Mouse (Mus musculus) stomach, adult 2 months (tissue): ENCODE measurements around the gene Lbx2. TPM values are rescaled to one million over a fixed set of nuclear protein-coding genes. Genes with fewer than 3 reads are reported as not detected.

Experiments
- polyA plus RNA-seq: library from polyadenylated mRNA; depleted of rRNA; stranded (reverse); fragments of >200 nt; gene quantifications from 2 replicates; pipeline ENCODE4 v1.2.3, GENCODE M21; 2012; rRNA removed

The Lbx2 gene
- polyA plus RNA-seq: 0.76 and 0.81 TPM in 2 replicates

DNA sequence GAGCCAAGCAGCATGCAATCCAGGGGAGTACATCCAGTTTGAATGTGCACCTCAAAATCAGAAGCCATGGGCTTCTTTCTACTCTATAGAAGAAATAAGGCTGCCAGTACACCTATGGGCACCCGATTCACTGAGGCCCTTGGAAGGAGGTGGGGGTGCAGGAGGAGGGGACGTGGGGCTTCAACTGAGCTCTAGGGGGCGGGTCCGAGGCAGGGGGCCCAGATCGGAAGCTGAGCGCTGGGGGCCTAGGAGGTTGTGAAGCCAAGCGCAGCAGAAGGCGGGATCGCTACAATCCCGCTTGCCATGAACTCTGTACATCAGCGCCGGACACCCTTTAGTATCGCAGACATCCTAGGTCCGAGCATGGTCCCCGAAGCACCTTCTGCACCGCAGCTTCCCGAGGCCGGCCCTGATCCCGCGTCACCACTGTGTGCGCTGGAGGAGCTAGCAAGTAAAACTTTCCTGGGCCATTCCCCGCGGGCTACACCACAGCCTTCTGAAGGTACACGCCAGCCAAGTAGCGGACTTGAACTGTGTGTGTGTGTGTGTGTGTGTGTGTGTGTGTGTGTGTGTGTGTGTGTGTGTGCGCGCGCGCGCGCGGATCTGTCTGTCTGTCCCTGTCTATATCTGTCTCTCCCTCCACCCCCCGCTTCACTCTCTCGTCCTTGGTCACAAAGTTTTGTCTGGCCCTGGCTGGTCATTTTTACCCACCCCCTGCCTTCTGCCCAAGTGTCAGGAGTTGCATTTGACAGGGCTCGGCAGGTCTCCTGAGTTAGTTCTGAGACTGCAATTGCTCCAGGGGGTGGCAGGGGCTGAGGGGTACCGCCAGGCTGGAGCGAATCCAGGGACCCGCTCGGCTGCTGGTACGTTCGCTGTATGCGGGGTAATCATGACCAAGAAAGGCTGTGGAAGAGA lies at the start of gene Lbx2:
TSS of gene Lbx2 (plus strand) at position 247 of the 915 bp plus-strand sequence.

DNA sequence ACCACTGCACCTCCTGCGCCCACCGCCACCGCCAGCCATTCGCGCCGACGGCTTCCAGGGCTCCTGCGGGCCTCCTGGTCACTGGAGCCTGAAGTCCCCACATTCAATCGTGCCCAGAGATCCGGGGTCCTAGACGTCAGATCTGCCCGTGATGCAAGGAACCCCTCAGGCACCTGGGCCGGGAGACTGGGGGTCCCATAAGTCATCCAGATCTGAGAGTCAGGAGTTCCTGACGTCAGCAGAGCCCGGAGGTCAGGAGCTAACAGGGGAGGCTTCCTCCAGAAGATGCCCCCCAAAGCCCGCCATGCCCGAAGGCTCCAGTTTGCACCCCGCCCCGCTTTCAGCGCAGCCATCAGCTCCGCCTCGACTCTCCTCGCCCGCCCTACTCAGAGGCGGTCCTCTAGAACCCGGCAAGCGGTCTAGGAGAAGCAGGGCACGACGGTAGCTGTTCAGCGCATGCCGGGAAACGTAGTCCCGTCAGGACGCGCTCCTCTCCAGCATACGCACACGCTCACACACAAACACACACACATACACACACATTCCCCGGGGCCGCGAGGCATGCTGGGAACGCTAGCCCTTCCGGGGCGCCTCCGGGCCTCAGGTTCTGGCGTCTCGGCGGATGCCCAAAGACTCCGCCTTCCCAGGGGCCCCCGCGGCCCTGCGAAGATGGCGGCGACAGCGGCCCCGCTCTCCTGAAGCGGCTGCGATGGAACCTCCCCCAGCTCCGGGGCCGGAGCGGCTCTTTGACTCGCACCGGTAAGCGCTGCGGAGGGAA lies 31.9 kb upstream of the Lbx2 start, which contains the start of gene Aup1:
TSS of gene Aup1 (plus strand) at position 448 of the 778 bp plus-strand sequence.

DNA sequence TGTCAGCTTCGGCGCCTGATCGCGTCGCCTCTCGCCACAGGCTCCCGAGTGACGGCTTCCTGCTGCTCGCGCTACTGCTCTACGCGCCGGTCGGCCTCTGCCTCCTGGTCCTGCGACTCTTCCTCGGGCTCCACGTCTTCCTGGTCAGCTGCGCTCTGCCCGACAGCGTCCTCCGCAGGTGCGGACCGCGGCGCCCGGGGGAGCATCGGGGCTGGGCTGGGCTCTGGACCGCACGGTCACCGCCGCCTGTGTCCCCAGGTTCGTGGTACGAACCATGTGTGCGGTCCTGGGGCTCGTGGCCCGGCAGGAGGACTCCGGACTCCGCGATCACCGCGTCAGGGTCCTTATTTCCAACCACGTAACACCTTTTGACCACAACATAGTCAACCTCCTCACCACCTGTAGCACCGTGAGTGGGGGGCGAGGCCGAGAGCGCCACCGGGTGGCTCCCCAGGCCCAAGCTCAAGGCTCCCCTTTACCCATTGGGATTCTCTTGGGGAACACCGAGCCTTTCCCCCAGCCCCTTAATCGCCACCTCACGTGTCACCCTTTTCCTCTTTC lies 31.2 kb upstream of the Lbx2 start, which contains the start of gene Htra2:
TSS of gene Htra2 (minus strand) at position 403 of the 561 bp plus-strand sequence.

GRCm38 (mm10) chr6:83057790-83058189 lies 28.4 kb upstream of the Lbx2 start, which contains the start of gene Dqx1:
Gene Dqx1, plus strand, starts transcription at chr6:83057844.

DNA sequence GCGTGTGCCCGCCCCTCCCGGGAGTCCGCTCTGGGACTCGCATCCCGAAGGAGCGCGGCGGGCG lies 16.1 kb upstream of the Lbx2 start, which contains the start of gene Tlx2:
TSS of gene Tlx2 (minus strand) at position 47 of the 64 bp plus-strand sequence.

GRCm38 (mm10) chr6:83077630-83078323 lies 8.4 kb upstream of the Lbx2 start, which contains the start of gene Pcgf1:
Gene Pcgf1, plus strand, starts transcription at chr6:83077869.

GRCm38 (mm10) chr6:83101316-83101687 lies 15.1 kb downstream of the Lbx2 start, which contains the start of the genes Ccdc142 and Gm42688:
Gene Ccdc142, plus strand, starts transcription at chr6:83101601.
Gene Gm42688, plus strand, starts transcription at chr6:83101617.

GRCm38 (mm10) chr6:83108762-83109668 lies 22.8 kb downstream of the Lbx2 start, which contains the start of gene Mrpl53:
Gene Mrpl53, plus strand, starts transcription at chr6:83109040.

GRCm38 (mm10) chr6:83115011-83115671 lies 29.0 kb downstream of the Lbx2 start, which contains the start of gene Mogs:
Gene Mogs, plus strand, starts transcription at chr6:83115496.

DNA sequence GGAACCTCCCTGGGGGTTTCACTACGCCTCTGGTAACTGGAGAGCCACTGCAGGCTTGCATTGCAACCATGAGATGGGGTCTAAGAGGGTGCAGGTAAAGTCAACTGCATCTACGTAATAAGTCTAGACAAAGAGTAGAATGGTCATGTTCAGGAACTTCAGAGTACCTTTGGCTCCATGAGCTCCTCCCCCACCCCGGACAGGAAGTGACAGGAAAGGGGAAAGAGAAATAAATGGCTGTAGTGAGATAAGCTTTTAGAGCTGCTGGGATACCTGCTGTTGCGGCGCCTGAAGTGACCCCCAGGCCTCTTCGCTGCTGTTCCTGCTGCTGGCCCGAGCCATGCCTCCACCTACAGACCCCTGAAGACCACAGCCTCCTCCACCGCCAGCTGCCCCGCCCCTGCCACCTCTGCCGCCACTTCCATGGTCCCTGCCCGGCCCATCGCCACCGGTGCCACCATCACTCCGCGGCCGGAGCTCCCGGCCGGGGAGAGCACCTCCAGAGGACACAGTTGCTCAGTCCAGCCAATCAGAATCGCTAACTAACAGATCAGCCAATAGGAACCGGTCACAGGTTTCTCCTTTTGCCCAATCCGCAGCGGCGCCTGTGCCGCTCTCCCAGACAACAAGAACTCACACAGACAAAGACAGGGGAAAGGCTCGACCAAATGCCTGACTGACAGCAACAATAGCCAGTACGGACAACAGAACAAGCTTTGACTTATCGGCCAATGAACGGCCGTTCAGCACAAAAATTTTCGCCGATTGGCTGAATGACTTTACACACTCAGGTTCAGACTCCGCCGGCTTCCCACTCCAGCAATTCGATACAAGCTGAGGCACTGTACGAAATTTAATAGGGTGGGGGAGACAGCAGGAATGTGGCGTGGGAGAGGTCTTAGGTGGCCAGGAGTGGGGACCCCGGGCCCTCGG lies 35.0 kb downstream of the Lbx2 start, which contains the start of gene Wbp1:
TSS of gene Wbp1 (minus strand) at position 630 of the 933 bp plus-strand sequence.

DNA sequence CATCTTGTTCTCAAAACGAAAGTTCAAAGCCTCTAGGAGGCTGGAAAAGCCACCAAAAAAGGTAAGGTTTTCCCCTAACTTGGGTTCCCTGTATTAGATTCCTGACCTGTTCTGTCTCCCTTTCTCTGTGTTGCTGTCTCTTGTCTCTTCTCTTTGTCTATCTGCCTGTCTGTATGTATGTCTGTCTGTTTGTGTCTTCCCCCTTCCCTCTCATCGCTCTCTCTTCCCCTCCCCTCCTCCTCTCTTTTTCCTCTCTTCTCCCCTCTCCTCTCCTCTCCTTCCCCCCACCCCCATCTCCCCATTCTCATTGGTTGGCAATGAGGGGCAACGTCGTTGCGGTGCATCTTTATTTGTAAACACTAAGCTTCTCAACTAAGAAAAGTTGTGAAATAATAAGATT lies 39.2 kb downstream of the Lbx2 start, which contains the start of gene Ino80b:
TSS of gene Ino80b (minus strand) at position 101 of the 400 bp plus-strand sequence.

DNA sequence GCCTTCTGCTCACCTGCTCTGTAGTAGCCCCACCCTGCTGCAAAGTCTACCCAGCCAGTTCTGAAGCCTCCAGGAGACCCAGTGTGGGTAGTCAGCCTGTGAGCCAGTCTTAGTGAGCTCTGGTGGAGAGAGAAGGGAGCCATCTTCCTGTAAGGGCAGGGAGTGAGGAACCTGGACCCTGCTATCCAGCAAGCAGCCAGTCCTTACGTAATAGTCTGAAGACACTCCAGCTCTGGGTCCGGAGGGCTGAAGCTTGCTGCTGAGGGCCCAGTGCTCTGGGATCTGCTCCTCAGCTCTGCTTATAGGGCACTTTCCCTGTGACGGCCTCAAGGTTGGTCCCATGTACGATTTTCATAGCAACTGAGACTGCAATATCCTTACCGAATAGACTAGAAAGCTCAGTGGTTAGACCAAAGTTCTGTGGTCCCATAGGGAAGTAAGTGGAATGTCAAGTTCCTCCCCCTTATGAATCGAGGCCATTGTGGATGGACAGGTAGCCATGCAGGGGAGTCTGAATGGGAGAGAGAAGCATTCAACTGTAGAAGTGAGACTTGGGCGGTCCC lies 48.9 kb downstream of the Lbx2 start, which contains the start of gene Rtkn:
TSS of gene Rtkn (plus strand) at position 513 of the 563 bp plus-strand sequence.

Other genes starting within 250 kb of the Lbx2 start
- 0.32 and 0.38 TPM in 2 replicates for gene Sema4f, start 146.6 kb upstream of the Lbx2 start, polyA plus RNA-seq
- 0.03 and 0.12 TPM in 2 replicates for gene M1ap, start 139.5 kb upstream of the Lbx2 start, polyA plus RNA-seq
- 4.3 and 6.4 TPM in 2 replicates for gene Dok1, start 52.9 kb upstream of the Lbx2 start, polyA plus RNA-seq
- 2.0 and 2.8 TPM in 2 replicates for gene Loxl3, start 52.2 kb upstream of the Lbx2 start, polyA plus RNA-seq
- 333 and 519 TPM in 2 replicates for gene Aup1, start 31.8 kb upstream of the Lbx2 start, polyA plus RNA-seq
- gene Htra2, start 31.1 kb upstream of the Lbx2 start, polyA plus RNA-seq: 19.2 and 22.7 TPM in 2 replicates
- gene Dqx1, start 28.5 kb upstream of the Lbx2 start, polyA plus RNA-seq: 3.3 and 4.4 TPM in 2 replicates
- gene Tlx2, start 16.1 kb upstream of the Lbx2 start, polyA plus RNA-seq: 1.2 and 3.8 TPM in 2 replicates
- 3.2 and 3.8 TPM in 2 replicates for gene Pcgf1, start 8.5 kb upstream of the Lbx2 start, polyA plus RNA-seq
- gene Ccdc142, start 15.2 kb downstream of the Lbx2 start, polyA plus RNA-seq: 3.4 and 4.7 TPM in 2 replicates
- gene Gm42688, start 15.2 kb downstream of the Lbx2 start, polyA plus RNA-seq: 0.93 and 1.6 TPM in 2 replicates
- gene Mrpl53, start 22.7 kb downstream of the Lbx2 start, polyA plus RNA-seq: 25.7 and 38.3 TPM in 2 replicates
- 31.9 and 39.2 TPM in 2 replicates for gene Mogs, start 29.1 kb downstream of the Lbx2 start, polyA plus RNA-seq
- gene Wbp1, start 35.2 kb downstream of the Lbx2 start, polyA plus RNA-seq: 137 and 148 TPM in 2 replicates
- gene Ino80b, start 39.1 kb downstream of the Lbx2 start, polyA plus RNA-seq: 29.6 and 60.8 TPM in 2 replicates
- gene Rtkn, start 49.1 kb downstream of the Lbx2 start, polyA plus RNA-seq: 36.3 and 47.6 TPM in 2 replicates
- gene Wdr54, start 70.0 kb downstream of the Lbx2 start, polyA plus RNA-seq: 1.8 and 1.9 TPM in 2 replicates
- 0.15 and 0.48 TPM in 2 replicates for gene 1700003E16Rik, start 70.0 kb downstream of the Lbx2 start, polyA plus RNA-seq
- gene Dctn1, start 79.6 kb downstream of the Lbx2 start, polyA plus RNA-seq: 76.7 and 83.1 TPM in 2 replicates
- gene Slc4a5, start 133.5 kb downstream of the Lbx2 start, polyA plus RNA-seq: 0.05 and 0.16 TPM in 2 replicates
- gene Mthfd2, start 239.5 kb downstream of the Lbx2 start, polyA plus RNA-seq: 2.7 and 3.3 TPM in 2 replicates
- 7.2 and 24.2 TPM in 2 replicates for gene Mob1a, start 239.6 kb downstream of the Lbx2 start, polyA plus RNA-seq